Mouse (Mus musculus) cortical plate, adult 2 months (tissue): ENCODE data around the gene Mrpl50. TPM values are rescaled to one million over a fixed set of nuclear protein-coding genes. Genes with fewer than 3 reads are reported as not detected.

ENCODE experiments used
- H3K27ac ChIP-seq: fragments of 200-500 bp; 2 replicates; pipeline ENCODE4 v1.5.1; 2012; ENCODE audit warnings: low read length, control low read depth, inconsistent platforms; ENCODE audit not compliant: insufficient read depth
- H3K4me1 ChIP-seq: fragments of 200-500 bp; 2 replicates; pipeline ENCODE4 v1.6.1; 2011; ENCODE audit warnings: low read length; ENCODE audit not compliant: control insufficient read depth, insufficient read depth
- H3K4me3 ChIP-seq: fragments of 200-500 bp; 2 replicates; pipeline ENCODE4 v1.5.1; 2011; ENCODE audit warnings: mild to moderate bottlenecking, low read length, control low read depth; ENCODE audit not compliant: insufficient read depth
- CTCF ChIP-seq: fragments of 200-500 bp; IDR thresholded peaks from 2 replicates; pipeline ENCODE4 v1.5.1; 2011; ENCODE audit warnings: mild to moderate bottlenecking, control low read depth, low read length; ENCODE audit not compliant: insufficient read depth; ENCODE audit errors: extremely low read depth
- POLR2A ChIP-seq: fragments of 200-500 bp; IDR thresholded peaks from 2 replicates; pipeline ENCODE4 v1.6.1; 2011; ENCODE audit warnings: mild to moderate bottlenecking, low read length, control low read depth; ENCODE audit not compliant: insufficient read depth; ENCODE audit errors: extremely low read depth
- polyA plus RNA-seq: library from polyadenylated mRNA; depleted of rRNA; stranded (reverse); fragments of >200 nt; gene quantifications from 2 replicates; pipeline ENCODE4 v1.2.3, GENCODE M21; 2012

The Mrpl50 gene
- polyA plus RNA-seq, 1 experiment, result 17.3 TPM

- H3K27ac ChIP-seq, result no peak overlapping the region
- H3K4me1 ChIP-seq, result no peaks in the 10 kb centered on the region
- TF ChIP-seq CTCF, result no peak
- TF ChIP-seq POLR2A, result no peak
- H3K4me3 ChIP-seq, result no peak overlapping the region
These were observed 25.1 kb upstream of the Mrpl50 start for GRCm38 (mm10) chr4:49546026-49546425.

- Histone ChIP-seq H3K4me1 (no peaks in the 10 kb centered on the region), H3K4me3 (no peak overlapping the region), H3K27ac (no peak overlapping the region)
- no peak for TF ChIP-seq CTCF
- no peak for TF ChIP-seq POLR2A
These were observed 20.1 kb upstream of the Mrpl50 start for GRCm38 (mm10) chr4:49540966-49541365.

GRCm38 (mm10) chr4:49539665-49540064 lies 18.8 kb upstream of the Mrpl50 start:
- no peak for TF ChIP-seq POLR2A
- no peak overlapping the region for H3K27ac ChIP-seq
- H3K4me1 ChIP-seq, result no peaks in the 10 kb centered on the region

GRCm38 (mm10) chr4:49536671-49537070 lies 15.8 kb upstream of the Mrpl50 start:
- Histone ChIP-seq H3K4me3 (no peak overlapping the region), H3K27ac (no peak overlapping the region), H3K4me1 (no peaks in the 10 kb centered on the region)
- no peak for TF ChIP-seq CTCF
- TF ChIP-seq POLR2A, result no peak

More at GRCm38 (mm10) chr4:49539665-49540064, 18.8 kb upstream of the Mrpl50 start:
- no peak overlapping the region for H3K4me3 ChIP-seq

GRCm38 (mm10) chr4:49535675-49536294 lies 14.9 kb upstream of the Mrpl50 start:
- Histone ChIP-seq H3K4me3 (no peak overlapping the region), H3K4me1 (no peaks in the 10 kb centered on the region), H3K27ac (no peak overlapping the region)
- TF ChIP-seq POLR2A, result no peak
- TF ChIP-seq CTCF, result no peak

- Histone ChIP-seq H3K4me3 (no peak overlapping the region), H3K27ac (no peak overlapping the region), H3K4me1 (no peaks in the 10 kb centered on the region)
- TF ChIP-seq POLR2A, result no peak
- no peak for TF ChIP-seq CTCF
These were observed 14.1 kb upstream of the Mrpl50 start for GRCm38 (mm10) chr4:49535036-49535435.

- Histone ChIP-seq H3K27ac (no peak overlapping the region), H3K4me3 (peak overlapping the region; percentile 91; the same call in 1 of the 2 replicates), H3K4me1 (peaks cover 5% of the 10 kb centered on the region; the same call in 1 of the 2 replicates)
- TF ChIP-seq POLR2A (no peak), CTCF (no peak)
These were observed 1.7 kb upstream of the Mrpl50 start for GRCm38 (mm10) chr4:49522576-49522975.

- 0 out of 2 replicates have a peak overlapping the region, but pooled peaks have one; percentile 10 for H3K27ac ChIP-seq
- TF ChIP-seq POLR2A, result no peak
- TF ChIP-seq CTCF, result no peak
- peak overlapping the region; percentile 91 for H3K4me3 ChIP-seq
- H3K4me1 ChIP-seq, result peaks cover 5% of the 10 kb centered on the region; the same call in 1 of the 2 replicates
These were observed 453 bp upstream of the Mrpl50 start for GRCm38 (mm10) chr4:49521346-49521745.

- no peak for TF ChIP-seq CTCF
- no peak for TF ChIP-seq POLR2A
- no peak overlapping the region; the same call in 1 of the 2 replicates for H3K4me3 ChIP-seq
- H3K4me1 ChIP-seq, result peaks cover 5% of the 10 kb centered on the region; the same call in 1 of the 2 replicates
- H3K27ac ChIP-seq, result no peak overlapping the region
These were observed 1.4 kb downstream of the Mrpl50 start for GRCm38 (mm10) chr4:49519476-49519875.

GRCm38 (mm10) chr4:49514441-49514840 lies 6.5 kb downstream of the Mrpl50 start:
- Histone ChIP-seq H3K27ac (no peak overlapping the region), H3K4me1 (no peaks in the 10 kb centered on the region; the same call in 1 of the 2 replicates), H3K4me3 (no peak overlapping the region)
- TF ChIP-seq CTCF (no peak), POLR2A (no peak)
